8 mouse cellular contexts compared by ENCODE assay signal in the genomic region with DNA sequence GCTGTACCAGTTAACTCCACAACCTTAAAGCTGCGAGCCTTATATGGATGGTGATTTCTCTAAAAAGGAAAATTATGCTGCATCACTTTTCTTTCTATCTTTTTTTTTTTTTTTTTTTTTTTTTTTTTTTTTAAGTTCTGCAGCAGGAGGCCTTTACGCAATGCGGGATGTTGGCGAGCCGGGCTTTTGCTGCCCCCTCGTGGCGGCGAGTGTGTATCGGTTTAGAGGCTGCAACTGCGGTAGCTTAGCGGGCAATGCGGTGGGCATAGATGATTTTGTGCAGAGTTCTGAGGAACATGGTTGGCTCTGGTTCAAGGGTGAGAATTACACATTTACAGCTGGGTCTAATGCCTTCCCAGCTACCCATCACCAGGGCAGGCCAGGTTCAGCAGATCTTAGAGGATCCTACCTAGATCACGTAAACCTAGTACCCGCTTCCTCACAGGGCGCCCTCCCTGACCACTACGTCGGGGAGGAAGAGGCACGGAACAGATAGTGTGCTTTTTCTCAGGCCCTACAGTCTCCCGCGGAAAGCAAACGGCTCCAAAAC. TPM values are rescaled to one million over a fixed set of nuclear protein-coding genes. Genes with fewer than 3 reads are reported as not detected.
A peak's percentile ranks its signal among the peaks of the same experiment; 100 is the strongest.
DNase-seq lines count a peak whose midpoint lies in the region; ATAC-seq and TF ChIP-seq lines count a peak whose summit lies in the region.

No protein-coding gene starts in this region.

- H3K27me3 ChIP-seq in forebrain, embryonic 10.5 days (ENCODE audit: poor library complexity, severe bottlenecking): peaks cover 27% of the 10 kb centered on the region
- no peaks in the 10 kb centered on the region for H3K27me3 ChIP-seq in heart, embryonic 14.5 days (ENCODE audit: control insufficient read depth, insufficient read depth, low read length)
- H3K27me3 ChIP-seq in liver, embryonic 14.5 days (ENCODE audit: control insufficient read depth, insufficient read depth, low read length): no peaks in the 10 kb centered on the region; the same call in 1 of the 2 replicates
- no peaks in the 10 kb centered on the region for H3K27me3 ChIP-seq in stomach, embryonic 15.5 days (replicated peaks)

- TF ChIP-seq EP300 in liver, embryonic 14.5 days (IDR thresholded peaks at IDR 0.05; ENCODE audit: low read depth): no peak

- 19% methylated on average over 21 of the region's 21 CpGs for WGBS in forebrain, embryonic 10.5 days
- WGBS in heart, embryonic 14.5 days: 19% methylated on average over 21 of the region's 21 CpGs
- 12% methylated on average over 21 of the region's 21 CpGs for whole genome bisulfite sequencing in liver, embryonic 14.5 days (ENCODE audit: insufficient replicate concordance)
- WGBS in stomach, embryonic 15.5 days: 16% methylated on average over 21 of the region's 21 CpGs

- no peak overlapping the region for H3K27ac ChIP-seq in forebrain, embryonic 10.5 days
- H3K27ac ChIP-seq in heart, embryonic 14.5 days (replicated peaks in 1 of 2; ENCODE audit: control insufficient read depth in 1 of 2, insufficient read depth in 1 of 2, low read depth in 2 of 2, low read length in 2 of 2): no peak overlapping the region
- H3K27ac ChIP-seq in liver, embryonic 14.5 days: no peak overlapping the region
- H3K27ac ChIP-seq in stomach, embryonic 15.5 days: no peak overlapping the region

- TF ChIP-seq CTCF in liver, embryonic 14.5 days (IDR thresholded peaks at IDR 0.05; ENCODE audit: low read depth): peak; percentile 91

- H3K4me3 ChIP-seq in forebrain, embryonic 10.5 days: no peak overlapping the region
- no peak overlapping the region for H3K4me3 ChIP-seq in heart, embryonic 14.5 days (ENCODE audit: control insufficient read depth in 1 of 2, insufficient read depth in 1 of 2, low read depth in 1 of 2, low read length in 2 of 2)
- H3K4me3 ChIP-seq in liver, embryonic 14.5 days (ENCODE audit: insufficient read depth in 1 of 2, low read depth in 2 of 2, low read length in 2 of 2): no peak overlapping the region
- no peak overlapping the region for H3K4me3 ChIP-seq in stomach, embryonic 15.5 days (replicated peaks)

- no peaks in the 10 kb centered on the region for H3K9me3 ChIP-seq in forebrain, embryonic 10.5 days
- no peaks in the 10 kb centered on the region for H3K9me3 ChIP-seq in heart, embryonic 14.5 days (ENCODE audit: control insufficient read depth, low read length)
- no peaks in the 10 kb centered on the region for H3K9me3 ChIP-seq in liver, embryonic 14.5 days (ENCODE audit: control insufficient read depth, low read length)
- no peaks in the 10 kb centered on the region for H3K9me3 ChIP-seq in stomach, embryonic 15.5 days

- H3K4me1 ChIP-seq in forebrain, embryonic 10.5 days: peaks cover 17% of the 10 kb centered on the region
- peaks cover 15 to 26% of the 10 kb centered on the region in 2 experiments for H3K4me1 ChIP-seq in heart, embryonic 14.5 days (ENCODE audit: control insufficient read depth in 2 of 2, insufficient read depth in 2 of 2, low read length in 2 of 2)
- H3K4me1 ChIP-seq in liver, embryonic 14.5 days (replicated peaks; ENCODE audit: control insufficient read depth in 2 of 2, insufficient read depth in 2 of 2, low read length in 1 of 2): peaks cover 0 to 1% of the 10 kb centered on the region in 2 experiments; a peak in 3 of 4 replicates
- peaks cover 6% of the 10 kb centered on the region for H3K4me1 ChIP-seq in stomach, embryonic 15.5 days

- H3K4me2 ChIP-seq in heart, embryonic 14.5 days (ENCODE audit: low read length): peak overlapping the region; percentile 38
- H3K4me2 ChIP-seq in liver, embryonic 14.5 days (ENCODE audit: low read depth): no peak overlapping the region
- H3K4me2 ChIP-seq in stomach, embryonic 15.5 days: peak overlapping the region; percentile 37; the same call in 1 of the 2 replicates

- ATAC-seq in heart, embryonic 14.5 days (ENCODE audit: insufficient number of reproducible peaks, insufficient read depth, low FRiP score, low read depth): no peak
- peak; percentile 57 for ATAC-seq in liver, embryonic 14.5 days (ENCODE audit: insufficient read depth)
- peak; percentile 27; the same call in 1 of the 2 replicates for ATAC-seq in stomach, embryonic 15.5 days (ENCODE audit: insufficient read depth, low FRiP score, low read depth)

- H3K9ac ChIP-seq in heart, embryonic 14.5 days (ENCODE audit: low read length): peak overlapping the region; percentile 48; the same call in 1 of the 2 replicates
- no peak overlapping the region for H3K9ac ChIP-seq in liver, embryonic 14.5 days (replicated peaks)
- H3K9ac ChIP-seq in stomach, embryonic 15.5 days: no peak overlapping the region

- H3K36me3 ChIP-seq in forebrain, embryonic 10.5 days (replicated peaks): no peaks in the 10 kb centered on the region
- no peaks in the 10 kb centered on the region for H3K36me3 ChIP-seq in heart, embryonic 14.5 days (ENCODE audit: control insufficient read depth, insufficient read depth, low read length)
- H3K36me3 ChIP-seq in liver, embryonic 14.5 days (replicated peaks; ENCODE audit: control insufficient read depth, insufficient read depth, low read depth): no peaks in the 10 kb centered on the region
- H3K36me3 ChIP-seq in stomach, embryonic 15.5 days: no peaks in the 10 kb centered on the region

- peak; percentile 63 to 75 for DNase-seq in CD8-positive naive resting alpha-beta T cell, adult 2 months (ENCODE audit: low read depth in 2 of 2, low spot score in 2 of 2)
- peak; percentile 67 for DNase-seq in c-Kit-positive CD71-negative TER-119-negative erythroid progenitor cells, embryonic 14.5 days (ENCODE audit: low read depth)
- DNase-seq in forebrain, embryonic 10.5 days (ENCODE audit: extremely low spot score, low spot score): peak; percentile 82
- peak; percentile 94 for DNase-seq in kidney, postnatal 10 days
- DNase-seq in liver, embryonic 14.5 days (ENCODE audit: low read depth in 3 of 3, low spot score in 3 of 3): peak; percentile 47 to 51 (median 50)
- peak; percentile 85 for DNase-seq in neural tube, embryonic 10.5 days (ENCODE audit: extremely low spot score, low spot score)

RNA-seq across cellular contexts. Expression of a gene that starts 40.1 kb away (rescaled TPM):
- not detected in 2 replicates for polyA plus RNA-seq in forebrain, embryonic 10.5 days (2016; fragmentation: Nextera tagmentation; extraction: Ambion mirVana)
- not detected in 2 replicates for polyA plus RNA-seq in heart, embryonic 14.5 days (2014; fragmentation: Nextera tagmentation; extraction: Ambion mirVana)
- 0.02 and 0.04 TPM in 2 replicates for polyA plus RNA-seq in liver, embryonic 14.5 days (2012; rRNA removed)
- polyA plus RNA-seq in liver, embryonic 14.5 days (2014; fragmentation: Nextera tagmentation; extraction: Ambion mirVana): 0.13 TPM in 1 of 2 replicates, not detected in the other
- polyA plus RNA-seq in stomach, embryonic 15.5 days (2015; fragmentation: Nextera tagmentation; extraction: Ambion mirVana): not detected in 2 replicates
